Mouse (Mus musculus): ENCODE results near the gene Abca12.
A peak's percentile ranks its signal among the peaks of the same experiment; 100 is the strongest.

Abca12 gene

GRCm38 (mm10) chr1:71414810-71415209 lies at the start of gene Abca12:
Abca12 (minus strand) TSS chr1:71414910.
- no peak for DNase-seq

- no peak for DNase-seq
Observed at GRCm38 (mm10) chr1:71457961-71458360, 43.3 kb upstream of the Abca12 start.

GRCm38 (mm10) chr1:71447424-71447823 lies 32.7 kb upstream of the Abca12 start:
- DNase-seq = no peak

- DNase-seq = no peak
Observed at GRCm38 (mm10) chr1:71421741-71422333, 7.1 kb upstream of the Abca12 start.

- no peak for DNase-seq
Observed at GRCm38 (mm10) chr1:71418467-71418866, 3.8 kb upstream of the Abca12 start.

GRCm38 (mm10) chr1:71417951-71418350 lies 3.2 kb upstream of the Abca12 start:
- peak in 1 of 2 experiments; percentile 4 for DNase-seq

- DNase-seq = no peak
Observed at GRCm38 (mm10) chr1:71414084-71414483, 626 bp downstream of the Abca12 start.

GRCm38 (mm10) chr1:71413114-71413513 lies 1.6 kb downstream of the Abca12 start:
- no peak for DNase-seq

GRCm38 (mm10) chr1:71407711-71408110 lies 7.0 kb downstream of the Abca12 start:
- DNase-seq = no peak

GRCm38 (mm10) chr1:71397635-71398034 lies 17.1 kb downstream of the Abca12 start:
- no peak for DNase-seq

- no peak for DNase-seq
Observed at GRCm38 (mm10) chr1:71396105-71396504, 18.6 kb downstream of the Abca12 start.

- no peak for DNase-seq
Observed at GRCm38 (mm10) chr1:71394177-71394576, 20.5 kb downstream of the Abca12 start.

GRCm38 (mm10) chr1:71393489-71393888 lies 21.2 kb downstream of the Abca12 start:
- DNase-seq = no peak

- DNase-seq = no peak
Observed at GRCm38 (mm10) chr1:71392463-71392862, 22.2 kb downstream of the Abca12 start.

- no peak for DNase-seq
Observed at GRCm38 (mm10) chr1:71386593-71386992, 28.1 kb downstream of the Abca12 start.

- no peak for DNase-seq
Observed at GRCm38 (mm10) chr1:71384098-71384497, 30.6 kb downstream of the Abca12 start.

GRCm38 (mm10) chr1:71373090-71373489 lies 41.6 kb downstream of the Abca12 start:
- no peak for DNase-seq

GRCm38 (mm10) chr1:71370266-71370665 lies 44.4 kb downstream of the Abca12 start:
- no peak for DNase-seq

- DNase-seq = no peak
Observed at GRCm38 (mm10) chr1:71367770-71368169, 46.9 kb downstream of the Abca12 start.

- no peak for DNase-seq
Observed at GRCm38 (mm10) chr1:71342861-71343554, 71.7 kb downstream of the Abca12 start.

- no peak for DNase-seq
Observed at GRCm38 (mm10) chr1:71342261-71342594, 72.5 kb downstream of the Abca12 start.

- no peak for DNase-seq
Observed at GRCm38 (mm10) chr1:71341370-71342260, 73.1 kb downstream of the Abca12 start.

- DNase-seq = no peak
Observed at GRCm38 (mm10) chr1:71338548-71339340, 76.0 kb downstream of the Abca12 start.

Measured in kidney, adult 8-10 months (tissue).